Mouse (Mus musculus): ENCODE measurements around the gene Capzb.

Capzb gene

DNA sequence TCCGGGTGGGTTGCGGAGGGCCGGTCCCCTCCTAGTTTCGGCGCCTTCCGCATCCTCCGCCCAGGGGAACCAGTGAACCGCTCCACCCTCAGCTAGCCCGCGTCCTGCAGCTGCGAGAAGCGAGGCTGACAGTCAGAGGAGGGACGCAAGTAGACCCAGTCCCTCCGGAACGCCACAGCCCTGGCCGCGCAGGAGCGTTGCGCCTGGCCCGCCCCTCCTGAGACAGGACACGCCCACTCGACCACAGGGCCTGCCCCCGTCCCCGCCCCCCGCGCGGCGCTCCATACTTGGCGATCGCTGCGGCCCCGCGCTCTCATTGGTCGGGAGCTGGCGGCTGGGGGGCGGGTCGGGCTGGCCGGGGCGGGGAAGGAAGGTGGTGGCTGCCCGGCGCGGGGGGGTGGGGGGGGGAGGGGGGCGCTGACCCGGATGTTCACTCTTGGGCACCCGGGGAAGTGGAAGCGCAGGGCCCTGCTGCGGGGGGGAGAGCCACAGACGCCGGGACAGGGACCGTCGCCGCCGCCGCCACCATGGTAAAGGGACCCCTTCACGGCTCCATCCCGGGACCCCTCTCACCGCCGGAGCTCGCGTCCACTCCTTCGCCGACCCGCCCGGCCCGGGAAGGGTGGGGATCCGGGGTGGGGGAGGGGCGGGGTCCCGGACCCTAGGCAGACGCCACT is at the start of gene Capzb:
Capzb (plus strand) TSS at position 401 of the 677 bp plus-strand sequence.
- peak; percentile 98 for DNase-seq

DNA sequence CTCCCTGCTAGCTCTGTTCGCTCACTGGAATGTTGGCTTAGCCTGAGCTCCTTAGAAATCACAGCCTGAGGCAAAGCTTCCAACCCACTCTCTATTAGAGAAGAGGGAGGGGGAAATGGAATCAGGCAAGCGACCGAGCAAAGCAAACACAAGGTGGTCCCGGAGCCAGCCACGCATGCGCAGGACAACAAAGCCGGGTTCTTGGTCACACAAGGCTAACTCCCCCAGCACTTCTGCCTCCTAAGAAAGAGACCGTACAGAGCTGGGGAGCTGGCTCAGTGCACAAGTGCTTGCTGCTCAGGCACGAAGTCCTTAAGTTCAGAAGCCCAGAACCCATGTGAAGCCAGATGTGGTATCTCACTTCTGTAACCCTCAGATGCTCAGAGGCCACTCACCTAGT is 49.7 kb upstream of the Capzb start:
- peak; percentile 63 for DNase-seq

DNA sequence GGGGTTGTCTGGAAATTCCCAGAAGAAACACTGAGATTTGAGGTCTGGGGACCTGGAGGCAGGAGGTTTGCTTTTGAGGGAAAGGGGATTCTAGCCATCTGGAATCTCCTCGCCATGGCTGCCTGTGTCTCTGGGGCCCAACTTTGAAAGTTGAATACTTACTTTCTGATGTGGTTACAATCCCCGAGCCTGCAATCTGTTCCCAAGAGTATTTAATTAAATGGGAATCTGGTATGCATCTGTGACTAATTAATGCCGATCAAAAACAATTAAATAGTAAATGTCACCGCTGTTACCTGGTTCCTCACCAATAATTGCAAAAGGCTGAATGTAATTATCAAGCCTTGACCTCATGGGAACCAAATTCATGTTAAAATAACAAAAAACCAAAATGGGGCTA is 48.1 kb upstream of the Capzb start:
- no peak for DNase-seq

DNA sequence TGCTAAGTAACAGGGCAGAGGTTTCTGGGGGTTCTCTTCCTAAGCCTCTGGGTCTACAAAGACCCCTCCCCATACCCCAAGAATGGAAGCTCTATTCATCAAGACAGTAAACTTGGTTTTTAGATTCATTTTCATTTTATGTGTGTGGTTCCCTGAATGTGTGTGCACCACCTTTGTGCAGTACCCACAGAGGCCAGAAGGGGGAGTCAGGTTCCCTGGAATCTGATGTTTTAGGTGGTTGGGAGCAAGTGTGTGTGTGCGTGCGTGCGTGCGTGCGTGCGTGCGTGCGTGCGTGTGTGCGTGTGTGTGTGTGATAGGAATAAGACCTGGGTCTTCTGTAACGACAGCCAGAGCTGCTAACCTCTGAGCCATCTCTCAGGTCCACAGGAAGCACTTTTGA is 47.5 kb upstream of the Capzb start:
- DNase-seq: peak; percentile 51

DNA sequence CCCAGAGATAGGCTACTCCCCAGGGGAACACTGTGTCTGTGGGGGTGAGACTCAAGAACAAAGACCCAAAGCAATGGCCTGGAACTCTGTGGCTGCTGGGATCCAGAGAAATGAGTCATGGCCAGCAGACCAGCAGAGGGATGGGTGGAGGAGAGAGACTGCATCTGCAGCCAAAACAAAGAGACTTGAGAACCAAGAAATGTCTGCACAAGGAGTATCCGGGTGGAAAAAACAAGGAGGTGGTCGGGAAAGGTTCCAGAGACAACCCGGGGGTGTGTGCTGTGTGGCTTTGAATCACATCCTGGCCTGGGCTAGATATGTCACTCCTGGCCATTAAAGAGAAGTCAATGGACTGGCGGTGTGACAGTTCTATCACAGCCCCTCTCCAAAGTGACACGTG is 45.9 kb upstream of the Capzb start:
- DNase-seq: no peak

DNA sequence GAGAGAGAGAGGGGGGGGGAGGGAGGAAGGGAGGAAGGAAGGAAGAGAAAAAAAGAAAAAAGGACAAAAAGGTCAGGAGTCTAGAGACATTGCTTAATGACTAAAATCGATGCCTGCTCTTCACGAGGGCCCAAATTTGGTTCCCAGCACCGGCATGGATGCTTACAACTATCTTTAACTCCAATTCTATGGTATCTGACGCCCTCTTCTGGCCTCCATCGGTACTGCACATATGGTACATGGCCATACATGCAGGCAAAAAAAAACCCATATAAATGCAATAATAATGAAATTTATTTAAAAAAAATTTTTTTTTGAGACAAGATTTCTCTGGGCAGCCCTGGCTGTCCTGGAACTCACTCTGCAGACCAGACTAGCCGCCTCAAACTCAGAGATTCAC is 41.3 kb upstream of the Capzb start:
- DNase-seq: no peak

DNA sequence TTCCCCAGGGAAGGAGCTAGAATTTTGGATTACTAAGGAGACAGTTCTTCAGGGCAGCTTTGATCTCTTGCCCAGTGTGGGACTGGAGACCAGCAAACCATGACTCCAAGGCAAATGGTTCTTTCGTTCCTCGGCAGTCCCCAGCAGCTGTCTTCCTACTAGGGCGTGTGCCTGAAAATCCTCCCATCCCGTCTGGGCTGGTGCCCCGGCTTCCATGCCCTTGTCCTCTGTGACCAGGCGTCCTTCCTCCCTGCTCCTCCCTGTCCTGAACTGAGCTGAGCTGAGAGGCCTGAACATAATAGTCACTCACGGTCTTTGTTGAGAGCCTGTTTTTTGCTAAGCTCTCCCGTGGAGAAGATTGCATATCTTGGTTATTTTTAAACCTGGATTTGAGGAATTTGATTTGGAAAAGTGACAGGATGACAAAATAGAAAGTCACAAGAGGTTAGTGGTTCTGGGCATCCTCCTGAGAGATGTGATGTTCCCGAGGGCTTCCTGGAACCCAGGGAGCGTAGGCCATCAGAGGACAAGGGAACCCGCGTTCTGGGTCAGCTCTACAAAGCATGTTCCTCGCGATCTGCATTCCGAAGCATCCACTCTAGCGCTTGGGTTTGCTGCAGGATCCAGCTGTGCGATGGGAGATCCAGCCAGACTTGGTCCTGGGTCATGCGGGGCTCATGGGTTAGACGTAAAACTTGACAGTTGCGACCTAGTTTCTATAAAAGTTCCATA is 38.0 kb upstream of the Capzb start:
- DNase-seq: no peak

DNA sequence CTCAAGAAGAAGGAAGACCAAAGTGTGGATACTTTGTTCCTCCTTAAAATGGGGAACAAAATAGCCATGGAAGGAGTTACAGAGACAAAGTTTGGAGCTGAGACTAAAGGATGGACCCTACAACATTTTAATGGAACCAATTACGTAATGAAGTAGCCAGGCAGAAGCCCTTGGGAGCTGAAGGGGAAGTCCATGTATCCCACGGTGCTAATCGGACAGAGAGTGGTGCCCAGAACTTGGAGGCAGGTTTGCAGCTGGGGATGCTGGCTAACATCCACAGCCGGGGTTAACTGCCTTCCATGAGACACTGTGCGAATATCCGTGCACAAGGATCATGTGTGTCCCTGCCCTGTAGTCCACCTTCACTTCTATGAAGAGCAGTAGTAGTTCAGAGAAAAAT is 36.2 kb upstream of the Capzb start:
- no peak for DNase-seq

DNA sequence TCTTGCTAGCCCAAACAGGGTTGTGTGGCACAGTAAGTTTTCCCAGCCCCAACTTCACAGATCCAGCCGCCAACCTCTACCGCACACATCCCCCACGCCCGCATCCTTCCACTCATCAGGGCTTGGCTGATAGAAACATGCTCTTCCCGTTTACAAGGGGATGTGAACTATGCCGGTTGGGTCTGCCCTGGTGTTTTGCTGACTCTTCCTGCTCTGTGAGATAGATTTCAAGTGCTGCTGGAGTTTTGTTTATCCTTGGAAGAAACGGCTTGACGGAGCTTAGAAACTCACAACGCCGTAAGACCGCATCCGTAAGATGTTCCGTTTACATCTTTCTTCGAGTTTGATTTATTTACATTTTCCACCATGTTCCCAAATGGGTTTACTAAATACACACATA is 34.3 kb upstream of the Capzb start:
- no peak for DNase-seq

DNA sequence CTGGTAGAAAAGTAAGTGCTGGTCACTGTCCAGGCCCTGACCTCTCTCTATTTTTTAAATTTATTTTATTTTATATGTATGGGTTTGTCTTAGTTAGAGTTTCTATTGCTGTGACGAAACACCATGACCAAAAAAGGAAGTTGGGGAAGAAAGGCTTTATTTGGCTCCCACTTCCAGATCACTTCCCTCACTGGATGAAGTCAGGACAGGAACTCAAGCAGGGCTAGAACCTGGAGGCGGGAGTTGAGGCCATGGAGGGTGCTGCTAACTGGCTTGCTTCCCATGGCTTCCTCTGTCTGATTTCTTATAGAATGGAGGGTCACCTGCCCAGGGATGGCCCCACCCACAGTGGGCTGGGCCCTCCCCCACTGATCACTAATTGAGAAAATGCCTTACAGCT is 31.6 kb upstream of the Capzb start:
- DNase-seq: no peak

DNA sequence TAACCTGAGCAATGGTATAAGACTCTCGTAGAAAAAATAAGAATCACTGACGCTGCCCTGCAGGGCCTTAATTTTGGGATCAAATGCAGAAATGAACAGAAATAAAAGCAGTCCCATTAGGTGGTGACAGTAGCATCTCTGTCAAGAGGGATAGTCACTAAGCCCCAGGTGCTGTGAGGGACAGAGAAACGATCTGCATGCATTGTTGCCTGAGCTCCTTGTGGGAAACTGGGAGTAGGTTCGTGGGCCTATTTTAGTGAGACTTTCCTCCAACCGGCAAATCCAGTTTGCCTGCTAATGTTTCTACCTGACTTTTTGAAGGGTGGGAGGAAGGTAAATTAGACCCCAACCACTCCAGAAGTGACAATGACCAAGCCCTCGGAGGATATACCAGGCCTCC is 28.6 kb upstream of the Capzb start:
- no peak for DNase-seq

DNA sequence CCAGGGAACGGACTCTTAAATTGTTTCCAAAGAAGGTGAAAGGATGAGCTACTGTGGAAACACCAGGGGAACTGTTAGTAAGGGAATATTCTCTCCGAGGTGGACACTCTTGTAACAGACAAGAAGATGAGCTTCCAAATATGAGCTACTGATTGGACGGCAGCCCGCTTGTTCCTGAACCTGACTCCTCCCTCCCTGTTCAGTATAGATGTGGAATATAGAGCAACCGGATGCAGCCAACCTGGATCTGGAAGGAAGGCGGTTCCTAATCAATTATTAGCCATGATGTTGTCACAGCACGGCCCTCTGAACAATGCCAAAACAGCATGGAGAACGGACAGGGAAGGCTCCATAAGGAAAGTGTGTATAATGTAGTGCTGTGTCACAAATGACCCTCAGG is 27.4 kb upstream of the Capzb start:
- no peak for DNase-seq

DNA sequence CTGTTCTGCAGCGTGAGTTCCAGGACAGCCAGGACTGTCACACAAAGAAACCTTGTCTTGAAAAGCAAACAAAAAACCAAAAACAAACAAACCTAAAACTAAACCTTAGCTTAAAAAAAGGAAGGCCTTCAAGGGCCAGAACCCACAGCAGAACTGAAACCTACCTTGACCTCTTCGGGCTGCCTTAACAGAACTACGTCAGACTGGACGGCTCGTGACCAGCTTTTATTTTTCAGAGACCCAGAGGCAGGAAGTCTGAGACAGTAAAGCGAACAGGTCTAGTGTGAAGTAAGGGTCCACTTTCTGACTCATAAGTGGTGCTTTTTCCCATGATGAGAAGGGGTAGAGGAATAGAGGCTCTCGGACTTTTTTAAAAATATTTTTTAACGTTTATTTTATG is 26.5 kb upstream of the Capzb start:
- DNase-seq: no peak

DNA sequence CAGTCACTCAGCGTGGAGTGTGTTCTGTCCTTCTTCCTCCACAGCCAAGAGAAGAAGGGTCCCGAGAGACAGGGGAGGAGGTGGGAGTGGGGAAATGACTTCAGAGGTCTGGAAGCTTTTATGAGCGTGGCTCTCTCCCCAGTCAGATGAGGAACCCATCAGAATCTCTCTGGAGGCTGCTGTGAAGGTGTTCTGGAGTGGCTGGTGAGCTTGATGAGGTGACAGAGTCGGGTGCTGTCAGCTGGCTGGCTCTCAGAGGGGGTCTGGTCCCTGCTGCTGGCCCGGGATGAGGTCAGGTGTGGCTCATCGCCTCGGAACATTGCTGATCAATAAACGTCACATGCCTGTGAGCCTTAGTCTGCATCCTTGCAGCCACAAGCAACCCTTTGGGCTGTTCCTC is 25.6 kb upstream of the Capzb start:
- no peak for DNase-seq

DNA sequence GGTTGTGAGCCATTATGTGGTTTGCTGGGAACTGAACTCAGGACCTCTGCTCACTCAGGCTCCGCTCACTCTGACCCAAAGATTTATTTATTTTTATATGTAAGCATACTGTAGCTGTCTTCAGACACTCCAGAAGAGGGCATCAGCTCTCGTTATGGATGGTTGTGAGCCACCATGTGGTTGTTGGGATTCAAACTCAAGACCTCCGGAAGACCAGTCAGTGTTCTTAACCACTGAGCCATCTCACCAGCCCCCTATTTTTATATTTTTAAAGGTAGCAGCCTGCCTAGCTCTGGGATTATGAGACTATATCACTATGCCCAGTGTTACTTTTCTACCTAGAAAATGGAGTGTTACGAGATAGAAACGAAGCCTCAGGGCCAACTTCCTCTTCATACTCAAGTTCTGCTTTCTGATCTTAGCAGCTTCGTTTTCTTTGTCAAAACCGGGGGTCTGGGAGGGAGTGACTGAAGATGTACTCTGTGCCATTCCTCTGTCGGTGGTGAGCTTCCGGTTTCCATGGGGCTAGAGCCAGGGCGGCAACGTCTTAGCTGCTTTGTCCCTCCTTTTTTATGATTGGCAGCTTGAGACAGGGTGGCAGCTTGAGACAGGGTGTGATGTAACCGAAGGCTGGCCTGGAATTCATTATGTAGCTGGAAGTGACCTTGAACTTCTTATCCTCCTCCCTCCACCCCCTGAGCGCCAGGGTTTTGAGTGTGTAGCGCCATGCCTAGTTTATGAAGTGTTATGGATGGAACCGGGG is 23.5 kb upstream of the Capzb start:
- DNase-seq: peak; percentile 32

DNA sequence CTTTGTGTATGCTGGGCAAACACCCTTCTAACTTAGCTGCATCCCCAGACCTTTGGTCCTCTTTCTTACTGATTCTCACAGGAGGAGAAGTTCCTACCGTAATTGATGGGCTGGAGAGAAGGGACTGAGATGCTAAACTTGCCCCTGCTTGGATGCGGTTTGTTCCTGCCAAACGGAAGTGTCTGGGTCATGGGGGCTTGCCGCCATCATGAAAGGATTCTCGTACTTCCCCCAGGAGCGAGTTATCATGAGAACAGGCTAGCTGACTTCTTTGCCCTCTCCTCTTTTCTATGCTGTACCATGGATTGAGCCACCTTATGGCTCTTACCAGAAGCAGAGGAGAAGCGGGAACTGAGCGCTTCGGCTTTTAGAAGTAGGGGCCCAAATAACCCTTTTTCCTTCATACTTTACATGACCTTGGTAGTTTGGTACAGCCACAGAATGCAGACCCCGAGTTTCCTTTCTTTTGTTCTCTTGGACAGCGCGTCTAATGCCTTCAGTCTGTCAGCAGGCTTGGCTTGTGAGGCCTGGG is 22.9 kb upstream of the Capzb start:
- no peak for DNase-seq

DNA sequence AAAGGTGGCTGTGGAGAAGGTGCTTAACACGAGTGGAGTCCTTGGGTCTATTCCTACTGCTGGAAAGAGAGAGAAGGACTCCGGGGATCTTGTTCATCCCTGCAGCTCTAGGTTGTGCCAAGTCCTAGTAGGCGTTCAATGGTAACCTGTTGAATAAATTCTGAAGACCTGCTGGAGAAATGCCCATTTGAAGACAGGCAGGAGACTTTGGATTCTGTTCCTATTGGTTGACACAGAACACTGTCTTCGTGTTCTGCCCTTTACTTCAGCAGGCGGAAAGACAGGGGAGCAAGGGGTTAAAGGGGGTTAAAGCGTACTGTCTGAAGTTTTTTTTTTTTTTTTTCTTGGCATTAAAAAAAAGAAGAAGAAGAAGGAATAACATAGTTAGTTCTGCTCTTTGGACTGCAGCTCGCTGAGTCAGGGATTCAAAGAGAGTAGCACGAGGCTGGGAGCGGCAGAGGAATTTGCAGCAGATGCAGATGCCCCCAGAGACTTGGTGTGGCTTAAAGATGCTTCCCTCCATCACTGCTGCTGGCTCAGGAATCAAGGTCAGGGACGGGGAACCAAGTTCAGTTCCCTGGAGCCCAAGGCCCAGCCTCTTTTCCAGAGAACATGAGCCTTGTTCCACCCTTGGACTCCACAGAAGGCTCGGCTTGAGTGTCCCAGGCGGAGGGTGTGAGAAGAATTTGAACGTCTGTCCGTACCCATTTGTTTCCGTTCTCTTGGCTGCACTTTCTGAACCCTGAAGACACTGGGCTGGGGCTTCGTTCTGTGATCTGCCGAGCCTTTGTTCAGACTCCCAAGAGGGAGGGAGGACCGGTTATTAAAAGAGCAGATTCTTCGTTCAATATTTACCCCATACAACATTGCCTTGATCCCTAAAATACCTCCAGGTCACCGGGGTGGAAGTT is 17.4 kb upstream of the Capzb start:
- peak; percentile 41 for DNase-seq

DNA sequence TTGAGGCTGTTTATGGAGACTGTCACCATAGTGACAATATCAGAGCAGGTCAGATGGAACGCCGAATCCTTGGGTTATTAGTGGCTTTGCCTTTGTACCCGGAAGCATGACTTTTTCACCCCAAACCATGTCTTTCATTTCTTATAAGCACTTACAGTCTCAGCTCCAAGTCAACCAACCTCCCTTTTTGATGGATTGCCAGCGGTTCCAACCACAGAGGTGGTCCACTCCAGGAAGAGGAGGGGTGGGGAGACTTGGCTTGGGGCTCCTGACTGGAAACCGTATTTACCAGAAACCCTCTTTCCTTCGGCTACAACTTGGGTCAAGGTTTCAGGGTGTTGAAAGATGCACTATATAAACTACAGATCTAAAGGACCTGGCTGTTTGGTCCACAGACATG is 16.7 kb upstream of the Capzb start:
- no peak for DNase-seq

DNA sequence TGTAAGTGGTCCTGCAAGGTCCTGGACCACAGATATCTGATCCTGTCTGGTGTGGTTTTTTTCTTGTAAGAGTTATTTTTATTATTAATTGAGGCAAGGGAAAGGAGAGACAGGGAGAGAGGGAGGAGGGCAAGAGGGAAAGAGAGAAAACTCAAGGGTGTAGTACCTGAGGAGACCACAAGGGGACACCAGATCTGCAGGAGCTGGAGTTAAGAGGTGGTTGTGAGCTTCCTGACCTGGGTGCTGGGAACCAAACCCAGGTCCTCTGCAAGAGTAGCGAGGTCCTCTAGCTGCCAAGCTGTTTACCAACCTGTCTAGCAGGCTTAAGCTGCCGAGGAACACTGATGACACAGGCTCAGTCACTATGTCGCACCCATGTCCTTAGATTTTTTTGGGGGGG is 14.8 kb upstream of the Capzb start:
- DNase-seq: peak; percentile 6

DNA sequence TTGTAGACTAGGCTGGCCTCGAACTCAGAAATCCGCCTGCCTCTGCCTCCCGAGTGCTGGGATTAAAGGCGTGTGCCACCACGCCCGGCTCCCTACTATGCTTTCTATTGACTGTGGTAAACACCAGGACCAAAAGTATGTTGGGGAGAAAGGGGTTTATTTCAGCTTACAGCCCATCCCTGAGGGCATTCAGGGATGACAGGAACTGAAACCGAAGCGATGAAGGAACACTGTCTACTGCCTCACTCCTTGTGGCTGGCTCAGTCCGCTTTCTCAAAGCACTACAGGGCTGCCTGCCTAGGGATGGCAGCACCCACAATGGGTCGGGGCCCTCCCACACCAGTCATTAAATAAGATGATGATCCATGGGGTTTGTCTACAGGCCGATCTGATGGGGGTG is 14.3 kb upstream of the Capzb start:
- no peak for DNase-seq

DNA sequence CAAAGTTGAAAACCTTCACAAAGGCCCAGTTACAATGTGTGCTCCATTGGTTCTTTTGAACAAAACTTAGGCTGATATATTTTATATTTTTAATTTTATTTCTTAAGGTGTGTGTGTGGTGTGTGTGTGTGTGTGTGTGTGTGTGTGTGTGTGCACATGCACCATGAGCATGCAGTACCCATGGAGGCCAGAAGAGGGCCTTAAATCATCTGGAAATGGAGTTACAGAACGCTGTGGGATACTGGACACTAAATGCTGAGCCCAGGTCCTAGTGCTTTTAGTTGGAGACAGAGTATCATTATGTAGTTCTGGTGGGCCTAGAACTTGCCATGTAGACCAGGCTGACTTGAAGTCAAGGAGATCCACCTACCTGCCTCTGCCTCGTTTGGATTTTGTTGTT is 13.5 kb upstream of the Capzb start:
- no peak for DNase-seq

DNA sequence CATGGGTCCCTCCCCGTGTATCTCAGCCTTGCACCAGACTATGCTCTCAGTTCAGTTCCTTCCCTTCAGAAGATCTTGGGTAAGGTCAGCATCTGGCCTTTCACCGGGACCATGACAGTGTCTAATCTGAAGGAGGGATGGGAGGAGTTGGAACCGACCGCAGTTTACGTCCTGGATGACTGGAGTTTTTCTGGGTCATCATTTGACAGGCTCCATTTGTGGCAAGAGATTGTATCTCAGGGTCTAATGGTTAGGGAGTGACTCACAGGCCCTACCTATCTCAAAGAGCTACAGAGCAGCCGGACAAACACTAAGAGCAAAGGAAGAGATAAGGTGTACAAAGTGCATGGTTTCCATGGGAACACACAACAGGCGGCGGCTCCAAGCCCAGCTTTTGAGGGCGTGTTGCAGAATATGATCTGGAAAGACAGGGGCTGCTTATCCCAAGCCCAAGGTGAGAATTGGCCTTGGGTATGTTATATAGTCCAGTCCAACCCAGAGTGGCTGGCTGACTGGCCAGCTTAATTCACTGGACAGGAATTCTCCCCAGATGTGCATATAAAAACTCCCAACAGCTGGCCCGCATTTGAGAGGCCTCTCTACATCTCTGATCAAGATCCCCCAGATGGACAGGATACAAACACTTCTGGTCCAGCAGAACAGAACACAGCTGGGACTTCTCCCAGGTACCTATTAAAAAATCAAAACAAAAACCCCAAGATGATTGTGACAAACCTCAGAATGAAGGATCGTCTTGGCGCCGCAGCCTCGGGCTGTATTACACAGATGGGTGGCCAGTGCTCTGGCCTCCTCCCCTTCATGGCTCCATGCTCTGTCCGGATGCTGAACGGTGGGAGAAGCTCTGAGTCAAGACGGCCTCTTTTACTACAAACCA is 12.7 kb upstream of the Capzb start:
- no peak for DNase-seq

Measured in retina, postnatal 1 day (tissue).